Mouse (Mus musculus) liver, adult 2 months (tissue): Measurements from ENCODE around the gene Togaram1. TPM values are rescaled to one million over a fixed set of nuclear protein-coding genes. Genes with fewer than 3 reads are reported as not detected.

Source experiments
- DNase-seq: peaks from one replicate; pipeline ENCODE4 v3.0.0-alpha.2; 2011; ENCODE audit warnings: low read depth, low spot score; ENCODE audit errors: extremely low read depth
- H3K27ac ChIP-seq: fragments of 200-500 bp; replicated peaks from 2 replicates; pipeline ENCODE4 v1.5.1; 2012; ENCODE audit warnings: low read depth, mild to moderate bottlenecking, control low read depth, inconsistent platforms, low read length; ENCODE audit not compliant: insufficient read depth
- H3K27me3 ChIP-seq: fragments of 200-500 bp; 2 replicates; pipeline ENCODE4 v1.6.1; 2012; ENCODE audit warnings: mild to moderate bottlenecking, moderate library complexity, low read length, inconsistent platforms; ENCODE audit not compliant: control insufficient read depth, insufficient read depth
- H3K36me3 ChIP-seq: fragments of 200-500 bp; 2 replicates; pipeline ENCODE4 v1.6.1; 2012; ENCODE audit warnings: low read length, inconsistent platforms; ENCODE audit not compliant: control insufficient read depth, insufficient read depth
- H3K4me1 ChIP-seq: fragments of 200-500 bp; 2 replicates; pipeline ENCODE4 v1.6.1; 2011; ENCODE audit warnings: low read length; ENCODE audit not compliant: control insufficient read depth, insufficient read depth
- H3K4me3 ChIP-seq: fragments of 200-500 bp; 2 replicates; pipeline ENCODE4 v1.5.1; 2011; ENCODE audit warnings: low read depth, mild to moderate bottlenecking, control low read depth, low read length, moderate library complexity; ENCODE audit not compliant: insufficient read depth
- H3K79me2 ChIP-seq: fragments of 200-500 bp; 2 replicates; pipeline ENCODE4 v1.6.1; 2012; ENCODE audit warnings: inconsistent platforms, mild to moderate bottlenecking, low read length, moderate library complexity; ENCODE audit not compliant: control insufficient read depth, insufficient read depth
- H3K9ac ChIP-seq: fragments of 200-500 bp; 2 replicates; pipeline ENCODE4 v1.6.1; 2012; ENCODE audit warnings: low read depth, mild to moderate bottlenecking, control low read depth, inconsistent platforms, low read length
- CTCF ChIP-seq: fragments of 200-500 bp; IDR thresholded peaks from 2 replicates; pipeline ENCODE4 v1.5.1; 2011; ENCODE audit warnings: low read depth, low read length, control low read depth
- POLR2A ChIP-seq: fragments of 200-500 bp; IDR thresholded peaks from 2 replicates; pipeline ENCODE4 v1.6.1; 2011; ENCODE audit warnings: low read length, control low read depth; ENCODE audit not compliant: insufficient read depth; ENCODE audit errors: extremely low read depth
- whole genome bisulfite sequencing: fragments of 180-500 bp; shearing (Covaris S2); methylation state at CpG from one replicate; pipeline ENCODE4 v1.1.7; 2018; 5-methylcytosine and 5-hydroxymethylcytosine counted together
- polyA plus RNA-seq: library from polyadenylated mRNA; depleted of rRNA; stranded (reverse); fragments of >200 nt; gene quantifications from 2 replicates; pipeline ENCODE4 v1.2.3, GENCODE M21; 2012; rRNA removed
- total RNA-seq: library from RNA; depleted of rRNA; stranded (reverse); fragments of >200 nt; gene quantifications from 2 replicates; pipeline ENCODE4 v1.2.3, GENCODE M21; 2014; rRNA removed

Togaram1 gene
- total and polyA plus RNA-seq, 2 experiments = 2.0 to 14.6 TPM

- Histone ChIP-seq H3K4me3 (no peak overlapping the region), H3K79me2 (no peaks in the 10 kb centered on the region), H3K27me3 (no peaks in the 10 kb centered on the region), H3K36me3 (peaks cover 53% of the 10 kb centered on the region), H3K9ac (no peak overlapping the region), H3K4me1 (no peaks in the 10 kb centered on the region), H3K27ac (no peak overlapping the region)
- no peak for DNase-seq
- TF ChIP-seq CTCF (no peak), POLR2A (no peak)
Measured at GRCm38 (mm10) chr12:65061082-65061481, 95.5 kb downstream of the Togaram1 start.

DNA sequence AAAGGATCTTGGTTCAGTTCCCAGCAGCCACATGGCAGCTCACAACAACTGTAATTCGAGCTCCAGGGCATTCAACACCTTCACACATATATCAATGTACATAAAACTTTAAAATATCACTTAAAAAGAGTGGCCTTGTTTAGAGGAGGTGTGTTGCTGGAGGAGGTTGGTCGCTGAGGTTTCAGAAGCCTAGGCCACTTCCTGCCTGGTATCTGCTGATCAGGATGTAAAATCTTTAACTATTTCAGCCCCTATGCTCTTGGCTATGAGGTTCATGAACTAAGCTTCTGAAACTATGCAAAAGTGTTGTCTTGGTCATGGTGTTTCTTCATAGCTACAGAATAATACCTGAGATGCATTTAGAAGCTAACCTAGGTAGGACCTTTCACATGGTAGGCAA is 99.6 kb downstream of the Togaram1 start:
- peaks cover 44% of the 10 kb centered on the region for H3K36me3 ChIP-seq
- WGBS = 65% methylated on average over 2 of the region's 2 CpGs

DNA sequence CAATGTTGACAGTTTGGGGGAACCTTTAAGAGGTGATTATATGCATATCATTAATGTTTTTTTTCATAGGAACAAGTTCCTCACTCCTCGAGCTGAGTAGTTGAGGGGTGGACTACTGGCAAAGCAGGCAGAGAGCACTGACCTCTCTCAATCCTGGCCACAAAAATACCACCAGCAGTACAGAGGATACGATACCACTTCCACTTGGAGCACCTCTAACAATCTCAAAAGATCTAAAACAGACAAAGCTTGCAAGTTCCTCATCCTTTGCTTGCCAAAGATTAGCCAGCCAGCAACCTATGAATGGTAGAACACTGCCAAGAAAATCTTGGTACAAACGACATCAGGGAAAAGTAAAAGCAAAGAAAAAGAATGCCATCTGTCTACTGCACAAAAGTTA is 100.6 kb downstream of the Togaram1 start:
- H3K79me2 ChIP-seq = no peaks in the 10 kb centered on the region
- peaks cover 36% of the 10 kb centered on the region for H3K36me3 ChIP-seq
- H3K4me3 ChIP-seq = no peak overlapping the region
- WGBS = 41% methylated on average over 3 of the region's 3 CpGs
- no peak for TF ChIP-seq CTCF
- TF ChIP-seq POLR2A = no peak
- H3K27me3 ChIP-seq = no peaks in the 10 kb centered on the region
- H3K4me1 ChIP-seq = no peaks in the 10 kb centered on the region
- no peak overlapping the region for H3K9ac ChIP-seq
- H3K27ac ChIP-seq = no peak overlapping the region
- DNase-seq = no peak

More for the DNA sequence above, 99.6 kb downstream of the Togaram1 start:
- TF ChIP-seq CTCF (no peak), POLR2A (no peak)
- Histone ChIP-seq H3K79me2 (no peaks in the 10 kb centered on the region), H3K4me3 (no peak overlapping the region), H3K27ac (no peak overlapping the region), H3K27me3 (no peaks in the 10 kb centered on the region), H3K4me1 (no peaks in the 10 kb centered on the region), H3K9ac (no peak overlapping the region)
- no peak for DNase-seq

GRCm38 (mm10) chr12:65068409-65068808 is 102.8 kb downstream of the Togaram1 start:
- Histone ChIP-seq H3K27me3 (no peaks in the 10 kb centered on the region), H3K27ac (no peak overlapping the region), H3K4me3 (no peak overlapping the region), H3K9ac (no peak overlapping the region), H3K36me3 (peaks cover 24% of the 10 kb centered on the region), H3K4me1 (no peaks in the 10 kb centered on the region), H3K79me2 (no peaks in the 10 kb centered on the region)
- no peak for DNase-seq
- TF ChIP-seq CTCF (no peak), POLR2A (no peak)
- 77% methylated on average over 4 of the region's 4 CpGs for WGBS

Other genes starting within 250 kb of the Togaram1 start
- gene Gm527, start 47.9 kb upstream of the Togaram1 start, total RNA-seq = 1.3 and 1.7 TPM in 2 replicates
- 0.27 and 0.34 TPM in 2 replicates for gene Gm527, start 47.9 kb upstream of the Togaram1 start, polyA plus RNA-seq
- 5.8 and 6.2 TPM in 2 replicates for gene Klhl28, start 270 bp upstream of the Togaram1 start, total RNA-seq
- 0.81 and 1.6 TPM in 2 replicates for gene Klhl28, start 270 bp upstream of the Togaram1 start, polyA plus RNA-seq
- 26.5 and 26.7 TPM in 2 replicates for gene Prpf39, start 70.5 kb downstream of the Togaram1 start, total RNA-seq
- gene Prpf39, start 70.5 kb downstream of the Togaram1 start, polyA plus RNA-seq = 2.5 and 3.8 TPM in 2 replicates
- 30.6 and 41.1 TPM in 2 replicates for gene Fkbp3, start 108.2 kb downstream of the Togaram1 start, total RNA-seq
- gene Fkbp3, start 108.2 kb downstream of the Togaram1 start, polyA plus RNA-seq = 20.6 and 25.2 TPM in 2 replicates
- gene Fancm, start 109.8 kb downstream of the Togaram1 start, total RNA-seq = 3.4 and 3.8 TPM in 2 replicates
- gene Fancm, start 109.8 kb downstream of the Togaram1 start, polyA plus RNA-seq = 0.65 and 0.70 TPM in 2 replicates
- gene Mis18bp1, start 206.8 kb downstream of the Togaram1 start, total RNA-seq = 0.47 and 0.74 TPM in 2 replicates
- gene Mis18bp1, start 206.8 kb downstream of the Togaram1 start, polyA plus RNA-seq = 0.04 TPM in 1 of 2 replicates, not detected in the other